Mouse (Mus musculus): ENCODE results near the gene Lect2. TPM values are rescaled to one million over a fixed set of nuclear protein-coding genes. Genes with fewer than 3 reads are reported as not detected.

Lect2 gene
- polyA plus RNA-seq, 1 experiment from 2014 or later, result not detected

DNA sequence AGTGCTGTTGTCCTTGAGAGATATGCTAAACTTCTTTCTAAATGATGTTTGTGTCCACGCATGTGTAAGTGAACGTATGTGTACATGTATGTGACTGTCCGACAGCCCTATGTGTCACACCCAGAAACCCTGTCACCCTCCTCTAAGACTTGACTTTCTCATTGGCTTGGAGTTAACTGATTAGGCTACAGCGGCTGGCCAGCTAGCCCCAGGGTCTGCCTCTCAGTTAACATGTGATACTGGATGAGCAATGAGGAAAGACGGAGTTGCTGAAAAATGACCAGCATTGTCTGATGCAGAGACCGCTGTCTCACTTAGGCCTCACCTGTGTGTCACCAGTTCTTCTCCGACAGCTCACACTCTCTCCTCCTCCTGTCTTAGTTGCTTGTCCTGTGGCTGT, 20.5 kb downstream of the Lect2 start:
- H3K4me2 ChIP-seq (replicated peaks), result no peak overlapping the region
- H3K36me3 ChIP-seq, result no peaks in the 10 kb centered on the region
- H3K9me3 ChIP-seq, result no peaks in the 10 kb centered on the region
- no peaks in the 10 kb centered on the region for H3K27me3 ChIP-seq
- WGBS, result 94% methylated on average over 7 of the region's 7 CpGs
- no peak overlapping the region for H3K27ac ChIP-seq (replicated peaks)
- no peaks in the 10 kb centered on the region for H3K4me1 ChIP-seq
- H3K4me3 ChIP-seq, result no peak overlapping the region
- H3K9ac ChIP-seq (replicated peaks), result no peak overlapping the region
- ATAC-seq (replicated peaks), result no peak

DNA sequence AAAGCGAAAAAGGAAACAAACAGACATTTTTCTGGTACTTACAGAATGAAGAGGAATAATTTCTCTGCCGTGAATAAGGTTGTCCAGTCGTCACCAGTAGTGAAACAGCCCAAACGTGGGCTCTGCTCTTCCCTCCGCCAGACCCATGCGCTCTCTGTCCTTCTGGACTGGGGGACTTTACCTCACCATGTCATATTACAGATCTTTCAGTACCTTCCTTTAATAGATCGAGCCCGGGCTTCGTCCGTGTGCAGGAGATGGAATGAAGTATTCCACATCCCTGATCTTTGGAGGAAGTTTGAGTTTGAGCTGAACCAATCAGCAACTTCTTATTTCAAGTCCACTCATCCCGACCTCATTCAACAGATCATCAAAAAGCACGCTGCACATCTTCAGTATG, 21.4 kb downstream of the Lect2 start:
- 85% methylated on average over 12 of the region's 12 CpGs for WGBS
- ATAC-seq (replicated peaks), result no peak
- no peaks in the 10 kb centered on the region for H3K36me3 ChIP-seq

GRCm38 (mm10) chr13:56522821-56523167, 25.5 kb downstream of the Lect2 start:
- Histone ChIP-seq H3K27me3 (no peaks in the 10 kb centered on the region), H3K36me3 (no peaks in the 10 kb centered on the region), H3K4me1 (no peaks in the 10 kb centered on the region), H3K4me2 (replicated peaks) (peak overlapping the region; percentile 78), H3K27ac (replicated peaks) (no peak overlapping the region), H3K9ac (replicated peaks) (peak overlapping the region; percentile 55), H3K4me3 (peak overlapping the region; percentile 56), H3K9me3 (no peaks in the 10 kb centered on the region)
- WGBS, result 4% methylated on average over 8 of the region's 8 CpGs
- ATAC-seq (replicated peaks), result peak; percentile 23

More for the DNA sequence above, 21.4 kb downstream of the Lect2 start:
- Histone ChIP-seq H3K27me3 (no peaks in the 10 kb centered on the region), H3K27ac (replicated peaks) (no peak overlapping the region), H3K4me2 (replicated peaks) (no peak overlapping the region), H3K9me3 (no peaks in the 10 kb centered on the region), H3K4me3 (no peak overlapping the region), H3K9ac (replicated peaks) (no peak overlapping the region), H3K4me1 (no peaks in the 10 kb centered on the region)

- peak within 1 kb of the TSS; percentile 78 for H3K4me2 ChIP-seq (replicated peaks)
- H3K27ac ChIP-seq (replicated peaks), result no peak within 1 kb of the TSS
- peak within 1 kb of the TSS; percentile 56 for H3K4me3 ChIP-seq
- H3K4me1 ChIP-seq, result no peaks in the 10 kb centered on the region
- H3K27me3 ChIP-seq, result no peaks in the 10 kb centered on the region
- H3K9ac ChIP-seq (replicated peaks), result peak within 1 kb of the TSS; percentile 55
- no peaks in the 10 kb centered on the region for H3K9me3 ChIP-seq
- no peaks in the 10 kb centered on the region for H3K36me3 ChIP-seq
- ATAC-seq (replicated peaks), result peak; percentile 98
- WGBS, result under 1% methylated on average over 56 of the region's 56 CpGs
These were observed 26.1 kb downstream of the Lect2 start, which contains the start of gene Fbxl21 for GRCm38 (mm10) chr13:56522081-56522820. Fbxl21 (plus strand) TSS chr13:56522472.

GRCm38 (mm10) chr13:56516816-56517215, 31.5 kb downstream of the Lect2 start:
- WGBS, result 6% methylated on average over 7 of the region's 7 CpGs
- ATAC-seq (replicated peaks), result no peak
- H3K4me1 ChIP-seq, result peaks cover 3% of the 10 kb centered on the region; the same call in 1 of the 2 replicates

GRCm38 (mm10) chr13:56516311-56516710, 32.0 kb downstream of the Lect2 start:
- Histone ChIP-seq H3K4me1 (peaks cover 3% of the 10 kb centered on the region; the same call in 1 of the 2 replicates), H3K9ac (replicated peaks) (no peak overlapping the region), H3K9me3 (no peaks in the 10 kb centered on the region), H3K36me3 (no peaks in the 10 kb centered on the region), H3K27me3 (no peaks in the 10 kb centered on the region), H3K27ac (replicated peaks) (no peak overlapping the region), H3K4me2 (replicated peaks) (no peak overlapping the region), H3K4me3 (no peak overlapping the region)
- 29% methylated on average over 4 of the region's 4 CpGs for WGBS
- no peak for ATAC-seq (replicated peaks)

More at GRCm38 (mm10) chr13:56516816-56517215, 31.5 kb downstream of the Lect2 start:
- no peaks in the 10 kb centered on the region for H3K9me3 ChIP-seq
- no peaks in the 10 kb centered on the region for H3K36me3 ChIP-seq
- H3K4me2 ChIP-seq (replicated peaks), result no peak overlapping the region
- no peaks in the 10 kb centered on the region for H3K27me3 ChIP-seq
- H3K4me3 ChIP-seq, result no peak overlapping the region
- H3K9ac ChIP-seq (replicated peaks), result no peak overlapping the region
- H3K27ac ChIP-seq (replicated peaks), result 0 out of 2 replicates have a peak overlapping the region, but pooled peaks have one; percentile 25

DNA sequence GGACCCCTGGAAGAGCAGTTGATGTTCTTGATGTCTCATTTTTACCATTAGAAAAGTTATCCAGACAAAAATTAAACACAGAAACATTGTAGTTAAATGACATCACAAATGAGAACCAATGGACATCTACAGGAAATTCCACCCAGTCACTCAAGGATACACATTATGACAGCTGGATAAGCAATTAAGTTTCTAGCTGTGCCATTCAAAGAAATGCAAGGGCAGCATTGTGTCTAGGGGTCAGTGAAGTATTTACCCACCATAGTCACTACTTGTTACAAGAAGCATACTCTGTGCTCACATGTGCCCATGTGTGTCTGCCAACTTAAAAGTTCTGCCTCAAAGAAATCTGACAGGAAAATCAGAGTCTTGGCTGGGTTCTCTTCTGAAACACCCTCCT, 34.7 kb downstream of the Lect2 start:
- Histone ChIP-seq H3K4me2 (replicated peaks) (no peak overlapping the region), H3K27me3 (no peaks in the 10 kb centered on the region), H3K9me3 (no peaks in the 10 kb centered on the region), H3K27ac (replicated peaks) (no peak overlapping the region), H3K4me3 (no peak overlapping the region), H3K36me3 (no peaks in the 10 kb centered on the region), H3K4me1 (peaks cover 3% of the 10 kb centered on the region; the same call in 1 of the 2 replicates), H3K9ac (replicated peaks) (no peak overlapping the region)
- no peak for ATAC-seq (replicated peaks)

DNA sequence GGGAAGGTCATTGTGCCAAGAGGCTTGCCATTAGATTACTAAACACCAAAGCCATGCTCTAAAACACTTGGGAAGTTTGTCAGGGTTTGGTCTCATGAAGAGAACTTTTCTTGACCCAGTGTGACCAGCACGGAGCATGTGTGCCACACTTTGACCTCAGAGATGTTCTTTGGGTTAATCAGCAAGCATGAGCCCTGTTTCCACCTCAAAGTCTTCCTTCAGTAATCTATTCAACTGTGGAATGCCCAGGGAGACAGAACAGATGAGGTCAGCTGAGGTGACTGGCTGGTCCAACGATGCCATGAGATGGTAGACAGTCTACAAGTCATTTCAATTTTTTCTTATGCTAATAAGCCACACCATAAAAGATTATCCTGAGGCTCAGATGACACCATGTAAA, 38.5 kb downstream of the Lect2 start:
- no peak overlapping the region for H3K4me2 ChIP-seq (replicated peaks)
- no peaks in the 10 kb centered on the region for H3K27me3 ChIP-seq
- H3K36me3 ChIP-seq, result no peaks in the 10 kb centered on the region
- no peaks in the 10 kb centered on the region for H3K9me3 ChIP-seq
- no peak overlapping the region for H3K9ac ChIP-seq (replicated peaks)
- H3K27ac ChIP-seq (replicated peaks), result no peak overlapping the region
- WGBS, result 85% methylated on average over 2 of the region's 2 CpGs
- no peaks in the 10 kb centered on the region for H3K4me1 ChIP-seq
- H3K4me3 ChIP-seq, result no peak overlapping the region
- no peak for ATAC-seq (replicated peaks)

- H3K9me3 ChIP-seq, result no peaks in the 10 kb centered on the region
- H3K36me3 ChIP-seq, result no peaks in the 10 kb centered on the region
- no peak overlapping the region for H3K9ac ChIP-seq (replicated peaks)
- H3K27me3 ChIP-seq, result no peaks in the 10 kb centered on the region
- no peak overlapping the region for H3K4me2 ChIP-seq (replicated peaks)
- WGBS, result 69% methylated on average over 6 of the region's 6 CpGs
- no peaks in the 10 kb centered on the region for H3K4me1 ChIP-seq
- no peak for ATAC-seq (replicated peaks)
- H3K27ac ChIP-seq (replicated peaks), result no peak overlapping the region
- no peak overlapping the region for H3K4me3 ChIP-seq
These were observed 41.3 kb downstream of the Lect2 start for GRCm38 (mm10) chr13:56506871-56507496.

DNA sequence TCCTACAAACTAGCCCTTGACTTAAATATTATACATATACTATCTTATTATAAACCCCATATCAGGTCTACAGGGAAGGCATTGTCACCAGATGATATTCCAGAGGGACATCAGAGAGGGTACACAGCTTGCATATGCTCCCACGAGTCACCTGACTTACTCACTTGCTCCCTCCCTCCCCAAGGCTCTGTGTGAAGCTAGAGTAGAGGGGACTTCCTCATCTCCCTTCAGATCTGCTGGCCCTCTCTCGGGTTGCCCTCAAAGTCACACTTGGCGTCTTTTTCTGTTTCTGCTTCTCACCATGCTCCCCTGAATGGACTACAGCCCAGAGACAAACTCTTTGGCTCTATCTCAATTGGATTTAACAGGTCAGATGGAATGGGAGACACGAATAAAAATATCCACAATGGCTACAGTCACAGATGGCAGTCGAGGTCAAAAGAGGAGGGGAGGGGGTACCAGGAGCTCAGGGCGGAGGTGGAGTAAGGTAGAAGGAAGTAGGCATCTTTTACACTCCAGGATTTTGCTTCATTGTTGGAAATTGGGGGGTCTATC, 46.4 kb downstream of the Lect2 start:
- 75% methylated on average over 6 of the region's 6 CpGs for WGBS
- H3K36me3 ChIP-seq, result no peaks in the 10 kb centered on the region
- ATAC-seq (replicated peaks), result no peak
- no peak overlapping the region for H3K4me3 ChIP-seq
- H3K9ac ChIP-seq (replicated peaks), result no peak overlapping the region
- H3K9me3 ChIP-seq, result no peaks in the 10 kb centered on the region
- H3K4me1 ChIP-seq, result no peaks in the 10 kb centered on the region
- no peak overlapping the region for H3K4me2 ChIP-seq (replicated peaks)
- H3K27ac ChIP-seq (replicated peaks), result no peak overlapping the region
- H3K27me3 ChIP-seq, result no peaks in the 10 kb centered on the region

DNA sequence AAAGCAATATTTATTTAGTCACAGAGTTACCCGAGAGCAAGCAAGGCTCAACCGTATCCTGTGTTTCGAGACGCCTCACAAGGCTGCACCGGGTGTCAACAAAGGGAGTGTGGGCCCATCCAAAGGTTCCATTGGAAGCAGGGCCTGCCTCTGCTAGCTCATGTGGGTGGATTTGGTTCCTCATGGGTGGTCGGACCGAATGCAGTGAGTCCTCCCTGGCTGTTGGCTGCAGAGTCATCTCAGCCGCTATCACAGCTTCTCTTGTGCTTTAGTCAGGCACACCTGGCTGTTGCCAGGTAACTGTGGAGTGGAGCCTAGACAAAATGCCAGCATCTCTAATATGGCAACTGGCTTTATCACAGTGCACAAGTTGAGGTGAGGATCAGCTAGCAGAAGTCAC, 47.7 kb downstream of the Lect2 start:
- WGBS, result 94% methylated on average over 8 of the region's 8 CpGs
- ATAC-seq (replicated peaks), result no peak
- no peak overlapping the region for H3K4me2 ChIP-seq (replicated peaks)

DNA sequence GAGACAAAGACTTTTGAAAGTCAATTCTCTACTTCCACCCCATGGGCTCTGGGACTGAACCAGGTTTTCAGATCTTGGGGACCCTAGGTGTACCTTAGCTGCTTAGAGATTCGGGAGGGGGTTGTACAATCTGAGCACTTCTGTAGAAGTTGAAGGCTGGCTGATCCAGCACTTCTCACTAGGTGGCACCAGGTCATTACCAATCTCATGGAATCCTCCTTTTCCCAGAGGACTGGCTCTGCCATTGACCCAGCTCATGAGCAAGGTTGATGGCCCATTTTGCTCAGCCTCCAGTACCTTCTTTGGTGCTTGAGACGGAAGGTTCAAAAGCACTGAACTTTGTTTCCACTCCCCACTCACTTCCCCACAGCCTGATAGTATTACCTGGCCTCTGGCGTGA, 48.2 kb downstream of the Lect2 start:
- Histone ChIP-seq H3K27ac (replicated peaks) (no peak overlapping the region), H3K4me3 (no peak overlapping the region), H3K9ac (replicated peaks) (no peak overlapping the region), H3K4me2 (replicated peaks) (no peak overlapping the region), H3K9me3 (no peaks in the 10 kb centered on the region), H3K36me3 (no peaks in the 10 kb centered on the region), H3K27me3 (no peaks in the 10 kb centered on the region), H3K4me1 (no peaks in the 10 kb centered on the region)
- 81% methylated on average over 3 of the region's 3 CpGs for WGBS
- no peak for ATAC-seq (replicated peaks)

More for the DNA sequence above, 47.7 kb downstream of the Lect2 start:
- no peak overlapping the region for H3K4me3 ChIP-seq
- no peaks in the 10 kb centered on the region for H3K27me3 ChIP-seq
- H3K27ac ChIP-seq (replicated peaks), result no peak overlapping the region
- H3K9ac ChIP-seq (replicated peaks), result no peak overlapping the region
- H3K36me3 ChIP-seq, result no peaks in the 10 kb centered on the region
- no peaks in the 10 kb centered on the region for H3K9me3 ChIP-seq
- no peaks in the 10 kb centered on the region for H3K4me1 ChIP-seq

All from forebrain, embryonic 15.5 days (tissue).